Mouse (Mus musculus): ENCODE results near the gene Vwa3b.
A peak's percentile ranks its signal among the peaks of the same experiment; 100 is the strongest.

Gene Vwa3b

GRCm38 (mm10) chr1:37124696-37125349, 98.4 kb downstream of the Vwa3b start:
- DNase-seq (ENCODE audit: low spot score) = no peak

GRCm38 (mm10) chr1:37130012-37130570, 103.7 kb downstream of the Vwa3b start:
- DNase-seq (ENCODE audit: low spot score) = no peak

- DNase-seq (ENCODE audit: low spot score) = no peak
Observed at GRCm38 (mm10) chr1:37131146-37131545, 104.8 kb downstream of the Vwa3b start.

- DNase-seq (ENCODE audit: low spot score) = no peak
Observed at GRCm38 (mm10) chr1:37132433-37132832, 106.0 kb downstream of the Vwa3b start.

GRCm38 (mm10) chr1:37145966-37146365, 119.6 kb downstream of the Vwa3b start:
- DNase-seq (ENCODE audit: low spot score) = no peak

GRCm38 (mm10) chr1:37149866-37150265, 123.5 kb downstream of the Vwa3b start:
- no peak for DNase-seq (ENCODE audit: low spot score)

- no peak for DNase-seq (ENCODE audit: low spot score)
Observed at GRCm38 (mm10) chr1:37151896-37152295, 125.5 kb downstream of the Vwa3b start.

GRCm38 (mm10) chr1:37166066-37166465, 139.7 kb downstream of the Vwa3b start:
- DNase-seq (ENCODE audit: low spot score) = no peak

- no peak for DNase-seq (ENCODE audit: low spot score)
Observed at GRCm38 (mm10) chr1:37167918-37168317, 141.5 kb downstream of the Vwa3b start.

- no peak for DNase-seq (ENCODE audit: low spot score)
Observed at GRCm38 (mm10) chr1:37177874-37178273, 151.5 kb downstream of the Vwa3b start.

GRCm38 (mm10) chr1:37179852-37180251, 153.5 kb downstream of the Vwa3b start:
- no peak for DNase-seq (ENCODE audit: low spot score)

GRCm38 (mm10) chr1:37187050-37187449, 160.7 kb downstream of the Vwa3b start:
- DNase-seq (ENCODE audit: low spot score) = no peak

GRCm38 (mm10) chr1:37194607-37195006, 168.2 kb downstream of the Vwa3b start:
- no peak for DNase-seq (ENCODE audit: low spot score)

GRCm38 (mm10) chr1:37201406-37201805, 175.0 kb downstream of the Vwa3b start:
- DNase-seq (ENCODE audit: low spot score) = no peak

GRCm38 (mm10) chr1:37207743-37208142, 181.3 kb downstream of the Vwa3b start:
- no peak for DNase-seq (ENCODE audit: low spot score)

GRCm38 (mm10) chr1:37212375-37212774, 186.0 kb downstream of the Vwa3b start:
- DNase-seq (ENCODE audit: low spot score) = no peak

- no peak for DNase-seq (ENCODE audit: low spot score)
Observed at GRCm38 (mm10) chr1:37214144-37214543, 187.7 kb downstream of the Vwa3b start, which contains the start of gene Cnga3. TSS of gene Cnga3 (plus strand) at chr1:37214434.

- peak; percentile 2 for DNase-seq (ENCODE audit: low spot score)
Observed at GRCm38 (mm10) chr1:37218386-37218785, 192.0 kb downstream of the Vwa3b start.

GRCm38 (mm10) chr1:37219593-37219992, 193.2 kb downstream of the Vwa3b start:
- DNase-seq (ENCODE audit: low spot score) = no peak

- DNase-seq (ENCODE audit: low spot score) = no peak
Observed at GRCm38 (mm10) chr1:37220134-37220907, 193.9 kb downstream of the Vwa3b start.

- DNase-seq (ENCODE audit: low spot score) = no peak
Observed at GRCm38 (mm10) chr1:37222002-37222401, 195.6 kb downstream of the Vwa3b start.

GRCm38 (mm10) chr1:37230404-37230803, 204.0 kb downstream of the Vwa3b start:
- no peak for DNase-seq (ENCODE audit: low spot score)

GRCm38 (mm10) chr1:37231295-37231701, 204.9 kb downstream of the Vwa3b start:
- no peak for DNase-seq (ENCODE audit: low spot score)

Data from T-cell, adult 2 months (primary cell).